Mouse (Mus musculus) thymus, postnatal 14 days (tissue): Measurements from ENCODE around the gene Sh2d5.

Source experiments
- DNase-seq: peaks from one replicate; pipeline ENCODE4 v3.0.0; 2021

Gene Sh2d5

GRCm38 (mm10) chr4:138250088-138250960 lies at the start of gene Sh2d5, which contains the start of gene Kif17:
Gene Sh2d5, plus strand, starts transcription at chr4:138250403.
Gene Kif17, plus strand, starts transcription at chr4:138250435.
- DNase-seq: peak; percentile 91

GRCm38 (mm10) chr4:138200769-138201168 lies 49.4 kb upstream of the Sh2d5 start:
- DNase-seq: no peak

GRCm38 (mm10) chr4:138201696-138202095 lies 48.5 kb upstream of the Sh2d5 start:
- DNase-seq: no peak

- DNase-seq: no peak
Observed at GRCm38 (mm10) chr4:138210116-138210515, 40.1 kb upstream of the Sh2d5 start.

- no peak for DNase-seq
Observed at GRCm38 (mm10) chr4:138213861-138214260, 36.3 kb upstream of the Sh2d5 start.

- DNase-seq: no peak
Observed at GRCm38 (mm10) chr4:138215671-138216199, 34.5 kb upstream of the Sh2d5 start.

- peak; percentile 89 for DNase-seq
Observed at GRCm38 (mm10) chr4:138216200-138216890, 33.9 kb upstream of the Sh2d5 start, which contains the start of gene Hp1bp3. Gene Hp1bp3, plus strand, starts transcription at chr4:138216296.

- peak; percentile 99 for DNase-seq
Observed at GRCm38 (mm10) chr4:138216891-138217392, 33.3 kb upstream of the Sh2d5 start.

GRCm38 (mm10) chr4:138217441-138217840 lies 32.8 kb upstream of the Sh2d5 start:
- DNase-seq: no peak

- no peak for DNase-seq
Observed at GRCm38 (mm10) chr4:138217951-138218685, 32.1 kb upstream of the Sh2d5 start.

GRCm38 (mm10) chr4:138219331-138219730 lies 30.9 kb upstream of the Sh2d5 start:
- no peak for DNase-seq

GRCm38 (mm10) chr4:138220761-138221160 lies 29.4 kb upstream of the Sh2d5 start:
- DNase-seq: no peak

GRCm38 (mm10) chr4:138221406-138221805 lies 28.8 kb upstream of the Sh2d5 start:
- no peak for DNase-seq

GRCm38 (mm10) chr4:138222396-138222795 lies 27.8 kb upstream of the Sh2d5 start:
- DNase-seq: peak; percentile 54

- no peak for DNase-seq
Observed at GRCm38 (mm10) chr4:138223623-138224022, 26.6 kb upstream of the Sh2d5 start.

- no peak for DNase-seq
Observed at GRCm38 (mm10) chr4:138246756-138247665, 3.2 kb upstream of the Sh2d5 start.

GRCm38 (mm10) chr4:138251819-138252218 lies 1.6 kb downstream of the Sh2d5 start:
- DNase-seq: peak; percentile 41

- no peak for DNase-seq
Observed at GRCm38 (mm10) chr4:138252231-138252630, 2.0 kb downstream of the Sh2d5 start.

GRCm38 (mm10) chr4:138257116-138257687 lies 7.0 kb downstream of the Sh2d5 start:
- peak; percentile 48 for DNase-seq

- no peak for DNase-seq
Observed at GRCm38 (mm10) chr4:138258663-138259062, 8.5 kb downstream of the Sh2d5 start.

- DNase-seq: no peak
Observed at GRCm38 (mm10) chr4:138259482-138259881, 9.3 kb downstream of the Sh2d5 start.
